Mouse (Mus musculus) midbrain, embryonic 16.5 days (tissue): ENCODE data around the gene Gabarapl1. TPM values are rescaled to one million over a fixed set of nuclear protein-coding genes. Genes with fewer than 3 reads are reported as not detected.

Source experiments
- ATAC-seq: fragments of 200-750 bp; cut with Nextera tagmentation; 2 replicates; pipeline ENCODE4 v1.8.0; 2017; ENCODE audit warnings: moderate TSS enrichment
- H3K27ac ChIP-seq: fragments of 300-500 bp; sonication (generic); 2 replicates; pipeline ENCODE4 v1.5.1; 2014; ENCODE audit warnings: mild to moderate bottlenecking, low read length, mixed read lengths
- H3K27me3 ChIP-seq: fragments of 300-500 bp; sonication (generic); 2 replicates; pipeline ENCODE4 v1.6.1; 2014; ENCODE audit warnings: low read depth, low read length, mixed read lengths; ENCODE audit not compliant: control insufficient read depth, insufficient read depth
- H3K36me3 ChIP-seq: fragments of 300-500 bp; sonication (generic); 2 replicates; pipeline ENCODE4 v1.6.1; 2014; ENCODE audit warnings: mild to moderate bottlenecking, low read length, moderate library complexity, mixed read lengths; ENCODE audit not compliant: control insufficient read depth, insufficient read depth
- H3K4me1 ChIP-seq: fragments of 300-500 bp; sonication (generic); 2 replicates; pipeline ENCODE4 v1.6.1; 2014; ENCODE audit warnings: mild to moderate bottlenecking, low read length, mixed read lengths; ENCODE audit not compliant: control insufficient read depth, insufficient read depth
- H3K4me2 ChIP-seq: fragments of 300-500 bp; sonication (generic); 2 replicates; pipeline ENCODE4 v1.6.1; 2014; ENCODE audit warnings: mild to moderate bottlenecking, low read length, mixed read lengths
- H3K4me3 ChIP-seq: fragments of 300-500 bp; sonication (generic); 2 replicates; pipeline ENCODE4 v1.5.1; 2014; ENCODE audit warnings: low read depth, mild to moderate bottlenecking, low read length, moderate library complexity, mixed read lengths
- H3K9ac ChIP-seq: fragments of 300-500 bp; sonication (generic); 2 replicates; pipeline ENCODE4 v1.6.1; 2014; ENCODE audit warnings: low read depth, low read length, mixed read lengths
- H3K9me3 ChIP-seq: fragments of 300-500 bp; sonication (generic); replicated peaks from 2 replicates; pipeline ENCODE4 v1.6.1; 2014; ENCODE audit warnings: mild to moderate bottlenecking, low read length, mixed read lengths; ENCODE audit not compliant: control insufficient read depth, poor library complexity, severe bottlenecking
- WGBS: fragments of 180-500 bp; shearing (Covaris S2); extraction: QIAGEN DNeasy Blood & Tissue Kit; methylation state at CpG from one replicate; pipeline ENCODE4 v1.1.7; 2014; 5-methylcytosine and 5-hydroxymethylcytosine counted together
- polyA plus RNA-seq: library from polyadenylated mRNA; unstranded; fragments of >200 nt; fragmentation: Nextera tagmentation; extraction: Ambion mirVana; gene quantifications from 2 replicates; pipeline ENCODE4 v1.2.1, GENCODE M21; 2015

Gene Gabarapl1
- polyA plus RNA-seq, 1 experiment from 2014 or later, result 237 TPM

GRCm38 (mm10) chr6:129530261-129530660, 2.7 kb upstream of the Gabarapl1 start:
- Histone ChIP-seq H3K27ac (no peak overlapping the region), H3K9ac (no peak overlapping the region), H3K4me3 (no peak overlapping the region), H3K27me3 (no peaks in the 10 kb centered on the region), H3K36me3 (no peaks in the 10 kb centered on the region), H3K4me2 (no peak overlapping the region), H3K4me1 (peaks cover 15% of the 10 kb centered on the region), H3K9me3 (no peaks in the 10 kb centered on the region)
- no peak for ATAC-seq

- ATAC-seq, result peak; percentile 23
- no peaks in the 10 kb centered on the region for H3K9me3 ChIP-seq
- peak overlapping the region; percentile 88 for H3K4me3 ChIP-seq
- peak overlapping the region; percentile 94 for H3K27ac ChIP-seq
- H3K4me2 ChIP-seq, result peak overlapping the region; percentile 84
- H3K36me3 ChIP-seq, result no peaks in the 10 kb centered on the region
- peaks cover 29% of the 10 kb centered on the region for H3K4me1 ChIP-seq
- 30% methylated on average over 7 of the region's 7 CpGs for WGBS
- peak overlapping the region; percentile 92 for H3K9ac ChIP-seq
- no peaks in the 10 kb centered on the region for H3K27me3 ChIP-seq
Measured at GRCm38 (mm10) chr6:129532556-129532941, 411 bp upstream of the Gabarapl1 start.

- ATAC-seq, result peak; percentile 68
- Histone ChIP-seq H3K4me2 (peak overlapping the region; percentile 84), H3K27me3 (no peaks in the 10 kb centered on the region), H3K9me3 (no peaks in the 10 kb centered on the region), H3K36me3 (peaks cover 7% of the 10 kb centered on the region), H3K4me1 (peaks cover 29% of the 10 kb centered on the region), H3K9ac (peak overlapping the region; percentile 92), H3K27ac (peak overlapping the region; percentile 94), H3K4me3 (peak overlapping the region; percentile 88)
- WGBS, result 4% methylated on average over 9 of the region's 9 CpGs
Measured at GRCm38 (mm10) chr6:129534057-129534456, 1.1 kb downstream of the Gabarapl1 start.

GRCm38 (mm10) chr6:129534627-129535190, 1.7 kb downstream of the Gabarapl1 start:
- Histone ChIP-seq H3K36me3 (peaks cover 14% of the 10 kb centered on the region), H3K9ac (peak overlapping the region; percentile 92), H3K4me1 (peaks cover 29% of the 10 kb centered on the region), H3K27me3 (no peaks in the 10 kb centered on the region), H3K4me2 (peak overlapping the region; percentile 84), H3K9me3 (no peaks in the 10 kb centered on the region), H3K4me3 (peak overlapping the region; percentile 88), H3K27ac (peak overlapping the region; percentile 94)
- WGBS, result 26% methylated on average over 4 of the region's 4 CpGs
- ATAC-seq, result peak; percentile 33

GRCm38 (mm10) chr6:129535723-129536122, 2.8 kb downstream of the Gabarapl1 start:
- 85% methylated on average over 4 of the region's 4 CpGs for WGBS
- H3K27me3 ChIP-seq, result no peaks in the 10 kb centered on the region
- peaks cover 29% of the 10 kb centered on the region for H3K4me1 ChIP-seq
- peak overlapping the region; percentile 88 for H3K4me3 ChIP-seq
- H3K27ac ChIP-seq, result no peak overlapping the region
- ATAC-seq, result no peak
- H3K9ac ChIP-seq, result no peak overlapping the region
- peaks cover 20% of the 10 kb centered on the region for H3K36me3 ChIP-seq
- H3K4me2 ChIP-seq, result peak overlapping the region; percentile 84
- no peaks in the 10 kb centered on the region for H3K9me3 ChIP-seq

- H3K36me3 ChIP-seq, result peaks cover 28% of the 10 kb centered on the region
- ATAC-seq, result no peak
- no peak overlapping the region for H3K4me3 ChIP-seq
- no peaks in the 10 kb centered on the region for H3K27me3 ChIP-seq
- H3K4me2 ChIP-seq, result no peak overlapping the region
- H3K9ac ChIP-seq, result no peak overlapping the region
- H3K9me3 ChIP-seq, result no peaks in the 10 kb centered on the region
- H3K27ac ChIP-seq, result no peak overlapping the region
- peaks cover 23% of the 10 kb centered on the region for H3K4me1 ChIP-seq
- WGBS, result 86% methylated on average over 6 of the region's 6 CpGs
Measured at GRCm38 (mm10) chr6:129538555-129538954, 5.6 kb downstream of the Gabarapl1 start.

GRCm38 (mm10) chr6:129541931-129542330, 9.0 kb downstream of the Gabarapl1 start:
- Histone ChIP-seq H3K27me3 (no peaks in the 10 kb centered on the region), H3K27ac (no peak overlapping the region), H3K9ac (no peak overlapping the region), H3K4me3 (no peak overlapping the region), H3K4me1 (peaks cover 2% of the 10 kb centered on the region; the same call in 1 of the 2 replicates), H3K36me3 (peaks cover 28% of the 10 kb centered on the region), H3K9me3 (no peaks in the 10 kb centered on the region), H3K4me2 (no peak overlapping the region)
- 41% methylated on average over 9 of the region's 9 CpGs for WGBS
- no peak for ATAC-seq

GRCm38 (mm10) chr6:129542540-129542939, 9.6 kb downstream of the Gabarapl1 start:
- no peak for ATAC-seq

GRCm38 (mm10) chr6:129543709-129544606, 11.0 kb downstream of the Gabarapl1 start:
- Histone ChIP-seq H3K9ac (no peak overlapping the region), H3K4me2 (no peak overlapping the region), H3K27ac (no peak overlapping the region; the same call in 1 of the 2 replicates), H3K36me3 (peaks cover 22% of the 10 kb centered on the region), H3K4me1 (0 out of 2 replicates have a peak, but pooled peaks cover 2% of the 10 kb centered on the region), H3K27me3 (no peaks in the 10 kb centered on the region), H3K9me3 (no peaks in the 10 kb centered on the region), H3K4me3 (no peak overlapping the region)
- peak; percentile 84 for ATAC-seq
- WGBS, result 46% methylated on average over 6 of the region's 6 CpGs

More at GRCm38 (mm10) chr6:129542540-129542939, 9.6 kb downstream of the Gabarapl1 start:
- 89% methylated on average over 3 of the region's 3 CpGs for WGBS
- H3K4me1 ChIP-seq, result 0 out of 2 replicates have a peak, but pooled peaks cover 2% of the 10 kb centered on the region
- H3K27me3 ChIP-seq, result no peaks in the 10 kb centered on the region
- no peak overlapping the region for H3K27ac ChIP-seq
- no peaks in the 10 kb centered on the region for H3K9me3 ChIP-seq
- no peak overlapping the region for H3K4me2 ChIP-seq
- H3K9ac ChIP-seq, result no peak overlapping the region
- H3K36me3 ChIP-seq, result peaks cover 28% of the 10 kb centered on the region
- no peak overlapping the region for H3K4me3 ChIP-seq
